Mouse (Mus musculus): Measurements from ENCODE around the gene Yme1l1. TPM values are rescaled to one million over a fixed set of nuclear protein-coding genes. Genes with fewer than 3 reads are reported as not detected.

The Yme1l1 gene
- 2.9 TPM in 1 of 2 replicates, not detected in the other for polyA plus RNA-seq (2012; ENCODE audit: insufficient read depth, low replicate concordance)

DNA sequence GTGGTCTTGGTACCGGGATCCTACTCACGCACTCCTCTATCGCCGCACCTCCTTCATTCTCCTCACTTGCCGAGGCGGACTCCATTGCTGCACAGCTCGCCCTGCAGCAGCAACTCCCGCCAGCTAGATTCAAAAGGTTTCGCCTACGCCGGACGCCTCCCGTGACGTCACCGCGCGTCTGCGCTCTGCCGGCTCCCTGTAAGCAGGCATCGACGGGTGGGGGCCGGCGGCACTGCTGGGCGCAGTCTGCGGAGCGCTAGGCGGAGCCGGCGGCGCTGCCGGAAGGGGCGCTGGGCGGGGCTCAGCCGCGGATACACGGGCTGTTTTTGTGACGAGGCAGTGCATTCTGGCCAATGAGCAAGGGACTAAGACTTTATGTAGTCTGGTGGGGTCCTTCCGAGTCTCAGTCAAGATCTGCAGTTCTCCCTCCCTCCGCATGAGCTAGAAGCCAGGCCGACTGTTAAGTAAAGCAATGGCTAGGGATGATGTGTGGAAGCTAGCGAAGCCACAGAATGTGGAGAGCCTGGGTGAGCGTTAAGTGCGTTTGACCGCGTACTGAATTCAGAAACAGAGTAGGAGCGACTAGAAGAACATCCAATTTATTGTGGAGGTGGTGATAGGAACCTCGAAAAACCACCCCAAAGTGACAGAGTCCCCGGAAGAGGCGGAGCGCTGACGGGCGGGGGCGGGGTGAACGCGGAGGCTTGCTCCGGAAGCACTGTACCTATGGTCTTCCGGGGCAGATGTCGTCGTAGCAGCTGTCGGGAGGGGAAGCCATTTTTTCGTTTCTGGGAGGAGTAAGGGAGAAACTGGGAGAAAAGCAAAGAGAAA, at the start of gene Yme1l1, which contains the start of gene Mastl:
Yme1l1 (plus strand) TSS at position 593 of the 831 bp plus-strand sequence.
Mastl (minus strand) TSS at position 248 of the 831 bp plus-strand sequence.
- H3K36me3 ChIP-seq (replicated peaks; ENCODE audit: low read length) = peaks cover 13% of the 10 kb centered on the region
- no peaks in the 10 kb centered on the region for H3K9me3 ChIP-seq
- H3K4me3 ChIP-seq (replicated peaks) = peak within 1 kb of the TSS; percentile 99
- no peak for TF ChIP-seq GATA1 (IDR thresholded peaks at IDR 0.05; ENCODE audit: borderline replicate concordance, low read length)
- TF ChIP-seq FLI1 (IDR thresholded peaks at IDR 0.05; ENCODE audit: low read length) = peak; percentile 82; the same call in 1 of the 2 replicates
- H3K27me3 ChIP-seq (replicated peaks) = no peaks in the 10 kb centered on the region
- peaks cover 48% of the 10 kb centered on the region for H3K4me1 ChIP-seq

DNA sequence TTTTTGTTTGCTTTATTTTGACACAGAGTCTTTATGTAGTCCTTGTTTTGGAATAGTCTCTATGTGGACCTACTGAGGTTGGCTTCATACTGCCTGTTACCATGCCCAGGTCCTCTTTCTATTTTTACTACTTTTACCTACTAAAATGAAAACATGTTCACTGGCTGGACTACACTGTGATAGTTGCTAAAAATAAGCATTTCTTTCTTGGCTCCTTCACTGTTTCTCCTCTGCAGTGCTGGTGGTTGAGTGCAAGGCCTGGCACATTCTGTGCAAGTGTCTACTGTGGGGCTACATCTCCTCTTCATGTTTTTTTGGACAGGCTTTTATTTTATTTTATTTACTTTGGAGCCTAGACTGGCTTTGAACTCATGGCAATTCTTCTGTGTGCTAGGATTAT, 36.6 kb upstream of the Yme1l1 start:
- H3K27me3 ChIP-seq (replicated peaks) = no peaks in the 10 kb centered on the region
- H3K36me3 ChIP-seq (replicated peaks; ENCODE audit: low read length) = peaks cover 65% of the 10 kb centered on the region
- H3K4me1 ChIP-seq = peaks cover 2% of the 10 kb centered on the region; the same call in 1 of the 2 replicates
- no peaks in the 10 kb centered on the region for H3K9me3 ChIP-seq
- H3K4me3 ChIP-seq (replicated peaks) = no peak overlapping the region
- no peak for TF ChIP-seq FLI1 (IDR thresholded peaks at IDR 0.05; ENCODE audit: low read length)
- no peak for TF ChIP-seq GATA1 (IDR thresholded peaks at IDR 0.05; ENCODE audit: borderline replicate concordance, low read length)

DNA sequence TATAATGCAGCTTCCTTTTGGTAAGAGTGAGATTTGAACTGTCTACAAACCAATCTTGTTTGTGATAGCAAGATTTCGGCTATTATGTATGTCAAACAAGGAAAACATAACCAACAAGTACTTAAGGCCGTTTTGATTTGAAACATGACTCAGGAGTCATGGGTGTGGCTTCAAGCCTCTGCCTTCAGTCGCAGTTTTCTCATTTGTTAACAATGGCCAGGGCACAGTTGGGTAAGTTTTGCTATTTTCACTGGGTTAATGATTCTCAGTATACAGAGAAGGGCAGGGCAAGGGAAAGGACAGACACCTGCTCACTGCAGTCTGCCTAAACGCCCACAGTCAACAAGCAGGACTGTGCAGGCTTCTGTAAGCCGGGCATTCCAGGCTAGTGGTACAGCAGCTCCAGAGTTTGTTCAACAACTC, 959 bp upstream of the Yme1l1 start:
- H3K27me3 ChIP-seq (replicated peaks) = no peaks in the 10 kb centered on the region
- peaks cover 46% of the 10 kb centered on the region for H3K4me1 ChIP-seq
- H3K4me3 ChIP-seq (replicated peaks) = peak overlapping the region; percentile 99
- TF ChIP-seq GATA1 (IDR thresholded peaks at IDR 0.05; ENCODE audit: borderline replicate concordance, low read length) = no peak
- no peak for TF ChIP-seq FLI1 (IDR thresholded peaks at IDR 0.05; ENCODE audit: low read length)
- H3K9me3 ChIP-seq = no peaks in the 10 kb centered on the region
- H3K36me3 ChIP-seq (replicated peaks; ENCODE audit: low read length) = peaks cover 18% of the 10 kb centered on the region

DNA sequence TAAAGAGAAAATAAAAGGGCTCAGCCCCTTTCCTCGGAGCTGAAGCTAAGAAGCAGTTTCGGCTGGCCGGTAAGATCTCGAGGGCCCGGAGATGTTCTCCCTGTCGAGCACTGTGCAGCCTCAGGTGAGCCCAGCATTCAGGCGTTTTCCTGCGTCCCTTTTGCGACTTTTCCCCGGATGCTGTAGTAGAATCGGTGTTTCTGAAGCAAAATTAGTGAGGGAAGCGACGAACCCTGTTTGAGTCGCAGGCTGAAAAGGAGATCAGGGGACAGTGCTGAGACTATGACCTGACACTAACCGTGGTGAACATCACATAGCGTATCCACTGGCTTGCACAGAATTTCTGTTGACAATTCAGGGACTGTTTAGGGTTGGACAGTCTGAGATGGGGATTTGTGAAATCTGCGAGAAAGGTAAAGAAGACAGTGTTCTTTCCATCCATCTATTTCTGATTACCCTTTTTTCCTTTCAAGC, 476 bp downstream of the Yme1l1 start:
- H3K4me1 ChIP-seq = peaks cover 50% of the 10 kb centered on the region
- no peaks in the 10 kb centered on the region for H3K27me3 ChIP-seq (replicated peaks)
- no peaks in the 10 kb centered on the region for H3K9me3 ChIP-seq
- peak overlapping the region; percentile 99 for H3K4me3 ChIP-seq (replicated peaks)
- TF ChIP-seq FLI1 (IDR thresholded peaks at IDR 0.05; ENCODE audit: low read length) (no peak), GATA1 (IDR thresholded peaks at IDR 0.05; ENCODE audit: borderline replicate concordance, low read length) (no peak)
- peaks cover 16% of the 10 kb centered on the region for H3K36me3 ChIP-seq (replicated peaks; ENCODE audit: low read length)

DNA sequence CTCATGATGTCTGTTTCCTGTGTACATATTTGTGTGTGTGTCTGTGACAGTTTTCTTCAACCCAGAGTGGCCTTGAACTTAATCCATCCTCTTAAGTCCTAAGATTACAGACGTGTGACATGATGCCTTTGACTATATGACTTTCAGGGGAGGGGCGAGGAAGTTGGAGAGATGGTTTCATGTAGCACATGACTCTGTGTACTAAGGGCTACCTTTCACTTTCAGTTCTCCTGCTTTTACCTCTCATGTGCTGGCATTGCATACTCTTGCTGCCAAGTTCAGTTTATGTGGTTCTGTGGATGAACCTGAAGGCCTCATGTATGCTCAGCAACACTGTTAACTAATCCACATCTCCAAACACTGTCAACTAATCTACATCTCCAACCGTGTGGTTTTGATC, 16.1 kb downstream of the Yme1l1 start:
- TF ChIP-seq FLI1 (IDR thresholded peaks at IDR 0.05; ENCODE audit: low read length) (no peak), GATA1 (IDR thresholded peaks at IDR 0.05; ENCODE audit: borderline replicate concordance, low read length) (no peak)
- H3K36me3 ChIP-seq (replicated peaks; ENCODE audit: low read length) = peaks cover 94% of the 10 kb centered on the region

DNA sequence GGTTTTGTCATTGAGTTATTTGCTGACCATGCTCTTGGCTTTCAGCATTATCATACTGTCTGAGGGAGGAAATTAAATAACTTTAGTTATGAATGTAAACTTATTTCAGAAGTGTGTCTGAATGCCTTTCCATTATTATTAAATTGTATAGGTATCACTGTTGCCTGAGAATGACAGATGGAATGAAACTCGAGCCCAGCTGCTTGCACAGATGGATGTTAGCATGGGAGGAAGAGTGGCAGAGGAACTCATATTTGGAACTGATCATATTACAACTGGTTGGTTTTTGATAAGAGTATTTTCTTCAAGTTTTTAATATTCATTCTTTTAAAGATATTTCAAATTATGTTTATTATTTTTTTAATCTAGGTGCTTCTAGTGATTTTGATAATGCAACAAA, 38.2 kb downstream of the Yme1l1 start:
- Histone ChIP-seq H3K36me3 (replicated peaks; ENCODE audit: low read length) (peaks cover 95% of the 10 kb centered on the region), H3K27me3 (replicated peaks) (no peaks in the 10 kb centered on the region), H3K4me1 (no peaks in the 10 kb centered on the region), H3K4me3 (replicated peaks) (no peak overlapping the region), H3K9me3 (no peaks in the 10 kb centered on the region)
- TF ChIP-seq GATA1 (IDR thresholded peaks at IDR 0.05; ENCODE audit: borderline replicate concordance, low read length) (no peak), FLI1 (IDR thresholded peaks at IDR 0.05; ENCODE audit: low read length) (no peak)

More for the DNA sequence above, 16.1 kb downstream of the Yme1l1 start:
- Histone ChIP-seq H3K9me3 (no peaks in the 10 kb centered on the region), H3K4me1 (0 out of 2 replicates have a peak, but pooled peaks cover 4% of the 10 kb centered on the region), H3K27me3 (replicated peaks) (no peaks in the 10 kb centered on the region), H3K4me3 (replicated peaks) (no peak overlapping the region)

DNA sequence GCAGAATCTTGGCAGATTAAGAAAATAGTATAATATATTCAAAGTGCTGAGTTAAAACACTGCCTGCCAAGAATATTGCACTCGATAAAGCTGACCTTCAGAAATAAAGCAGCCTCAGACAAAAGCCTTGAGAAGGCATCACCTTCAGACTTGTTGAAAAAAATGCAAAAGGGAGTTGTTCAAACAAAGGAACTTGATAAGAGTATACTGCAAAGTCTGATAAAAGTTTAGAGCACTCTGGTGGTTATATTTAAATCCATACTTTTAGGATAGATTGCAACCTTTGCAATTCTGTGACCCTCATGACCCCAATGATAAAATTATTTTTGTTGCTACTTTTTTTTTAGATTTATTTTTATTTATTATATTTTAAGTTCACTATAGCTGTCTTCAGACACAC, 44.9 kb downstream of the Yme1l1 start:
- H3K27me3 ChIP-seq (replicated peaks) = no peaks in the 10 kb centered on the region
- TF ChIP-seq FLI1 (IDR thresholded peaks at IDR 0.05; ENCODE audit: low read length) (no peak), GATA1 (IDR thresholded peaks at IDR 0.05; ENCODE audit: borderline replicate concordance, low read length) (no peak)
- peaks cover 46% of the 10 kb centered on the region for H3K36me3 ChIP-seq (replicated peaks; ENCODE audit: low read length)
- H3K4me3 ChIP-seq (replicated peaks) = no peak overlapping the region
- H3K4me1 ChIP-seq = no peaks in the 10 kb centered on the region
- H3K9me3 ChIP-seq = no peaks in the 10 kb centered on the region

DNA sequence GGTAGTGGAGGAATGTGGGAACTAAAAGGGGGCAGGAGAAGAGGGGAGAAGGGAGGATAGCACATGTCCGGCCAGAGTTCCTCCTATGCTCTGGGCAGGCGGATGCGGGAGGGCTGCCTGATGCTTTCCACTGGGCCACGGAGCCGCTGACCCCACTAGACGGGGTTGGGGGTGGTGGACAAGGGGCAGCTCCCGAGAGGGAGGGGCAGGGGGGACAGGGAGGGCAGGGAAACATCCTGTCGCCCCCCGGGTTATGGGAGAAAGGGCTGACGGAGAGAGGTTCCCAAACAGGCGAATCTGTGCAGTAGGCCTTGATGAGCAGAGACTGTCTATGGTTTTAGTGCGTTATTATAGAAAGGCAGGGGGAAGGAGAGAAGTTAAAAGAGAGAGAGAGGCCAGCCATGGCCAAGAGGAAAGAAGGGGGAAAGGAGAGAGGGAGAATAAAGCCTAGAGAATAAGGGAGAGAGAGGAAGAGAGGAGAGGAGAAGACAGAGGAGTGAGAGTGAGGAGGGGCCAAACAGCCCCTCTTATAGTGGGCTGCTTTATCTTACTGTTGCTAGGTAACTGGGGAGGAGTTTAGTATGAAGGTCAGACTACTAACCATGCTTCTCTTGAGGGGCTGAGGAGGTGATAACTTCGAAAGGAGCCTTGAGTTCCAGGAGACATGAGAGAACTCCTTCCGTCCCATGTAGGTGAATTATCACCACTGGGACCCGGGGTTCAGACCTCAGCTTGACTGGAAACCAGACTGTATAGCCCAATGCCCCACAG, 46.9 kb downstream of the Yme1l1 start:
- no peaks in the 10 kb centered on the region for H3K27me3 ChIP-seq (replicated peaks)
- H3K4me3 ChIP-seq (replicated peaks) = no peak overlapping the region
- H3K4me1 ChIP-seq = no peaks in the 10 kb centered on the region
- peaks cover 28% of the 10 kb centered on the region for H3K36me3 ChIP-seq (replicated peaks; ENCODE audit: low read length)
- no peaks in the 10 kb centered on the region for H3K9me3 ChIP-seq
- TF ChIP-seq GATA1 (IDR thresholded peaks at IDR 0.05; ENCODE audit: borderline replicate concordance, low read length) (no peak), FLI1 (IDR thresholded peaks at IDR 0.05; ENCODE audit: low read length) (no peak)

DNA sequence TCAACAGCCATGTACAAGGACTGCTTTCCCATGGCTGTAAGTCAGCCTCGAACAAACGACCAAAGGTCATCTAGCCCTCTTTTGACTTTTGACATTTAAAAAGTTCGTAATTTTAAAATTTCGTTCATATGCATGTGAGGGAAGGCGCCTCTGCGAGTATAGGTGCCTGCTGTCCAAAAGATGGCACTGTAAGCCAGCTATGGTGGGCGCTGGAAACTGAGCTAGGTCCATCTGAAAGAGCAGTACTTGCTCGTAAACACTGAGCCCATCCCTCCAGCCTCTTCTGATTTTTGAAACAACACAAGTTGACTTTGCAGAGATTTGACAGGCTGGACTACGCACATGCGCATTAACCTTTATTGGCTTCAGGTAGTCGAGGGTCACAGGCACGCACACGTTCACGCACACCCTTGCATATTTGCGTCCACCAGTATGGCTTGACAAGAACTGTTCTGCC, 50.9 kb downstream of the Yme1l1 start, which contains the start of gene 4931423N10Rik:
4931423N10Rik (plus strand) TSS at position 407 of the 457 bp plus-strand sequence.
- Histone ChIP-seq H3K36me3 (replicated peaks; ENCODE audit: low read length) (no peaks in the 10 kb centered on the region), H3K27me3 (replicated peaks) (no peaks in the 10 kb centered on the region), H3K4me3 (replicated peaks) (no peak within 1 kb of the TSS), H3K4me1 (no peaks in the 10 kb centered on the region), H3K9me3 (no peaks in the 10 kb centered on the region)
- TF ChIP-seq FLI1 (IDR thresholded peaks at IDR 0.05; ENCODE audit: low read length) (no peak), GATA1 (IDR thresholded peaks at IDR 0.05; ENCODE audit: borderline replicate concordance, low read length) (no peak)
